Mouse (Mus musculus): ENCODE data around the gene Lpar5. TPM values are rescaled to one million over a fixed set of nuclear protein-coding genes. Genes with fewer than 3 reads are reported as not detected.
"Not testable (repeated sequence)": the region's sequence is repeated elsewhere in the genome, so short reads cannot be mapped to it uniquely, and the experiment has no call there.

Lpar5 gene
- 1 to 10 TPM in 1 of 2 experiments, under 1 TPM in 1; 0.94 to 1.6 TPM for total RNA-seq (2021)
- long read RNA-seq, experiment 1: 0 reads
- long read RNA-seq, experiment 2, partial matches to known transcripts: 0 of 1 reads
- long read RNA-seq, experiment 2, other reads (novel, unspliced or antisense): 1 of 1 reads

- no peak for DNase-seq (ENCODE audit: low spot score in 2 of 2)
Observed at GRCm38 (mm10) chr6:125067571-125067995, at the start of gene Lpar5. Lpar5 (plus strand) TSS chr6:125067920.

- not testable (repeated sequence) for DNase-seq (ENCODE audit: low spot score in 2 of 2)
Observed at GRCm38 (mm10) chr6:125030532-125030931, 37.2 kb upstream of the Lpar5 start.

GRCm38 (mm10) chr6:125031604-125032003, 36.1 kb upstream of the Lpar5 start:
- DNase-seq (ENCODE audit: low spot score in 2 of 2): no peak

- no peak for DNase-seq (ENCODE audit: low spot score in 2 of 2)
Observed at GRCm38 (mm10) chr6:125038666-125039065, 29.1 kb upstream of the Lpar5 start.

- no peak for DNase-seq (ENCODE audit: low spot score in 2 of 2)
Observed at GRCm38 (mm10) chr6:125039131-125039530, 28.6 kb upstream of the Lpar5 start.

GRCm38 (mm10) chr6:125039533-125040153, 28.1 kb upstream of the Lpar5 start, which contains the start of gene Ing4:
Ing4 (plus strand) TSS chr6:125039760.
- peak; percentile 83 to 95 for DNase-seq (ENCODE audit: low spot score in 2 of 2)

- DNase-seq (ENCODE audit: low spot score in 2 of 2): no peak
Observed at GRCm38 (mm10) chr6:125040221-125040620, 27.5 kb upstream of the Lpar5 start.

- no peak for DNase-seq (ENCODE audit: low spot score in 2 of 2)
Observed at GRCm38 (mm10) chr6:125041047-125041446, 26.7 kb upstream of the Lpar5 start.

GRCm38 (mm10) chr6:125042081-125042480, 25.6 kb upstream of the Lpar5 start:
- DNase-seq (ENCODE audit: low spot score in 2 of 2): no peak

GRCm38 (mm10) chr6:125046691-125047090, 21.0 kb upstream of the Lpar5 start:
- peak; percentile 68 to 87 for DNase-seq (ENCODE audit: low spot score in 2 of 2)

GRCm38 (mm10) chr6:125049678-125050077, 18.0 kb upstream of the Lpar5 start, which contains the start of gene Acrbp:
Acrbp (plus strand) TSS chr6:125049689.
- no peak for DNase-seq (ENCODE audit: low spot score in 2 of 2)

- no peak for DNase-seq (ENCODE audit: low spot score in 2 of 2)
Observed at GRCm38 (mm10) chr6:125051237-125051636, 16.5 kb upstream of the Lpar5 start.

- no peak for DNase-seq (ENCODE audit: low spot score in 2 of 2)
Observed at GRCm38 (mm10) chr6:125061493-125061892, 6.2 kb upstream of the Lpar5 start.

GRCm38 (mm10) chr6:125062511-125062910, 5.2 kb upstream of the Lpar5 start:
- DNase-seq (ENCODE audit: low spot score in 2 of 2): no peak

- no peak for DNase-seq (ENCODE audit: low spot score in 2 of 2)
Observed at GRCm38 (mm10) chr6:125063906-125064305, 3.8 kb upstream of the Lpar5 start.

GRCm38 (mm10) chr6:125065223-125065622, 2.5 kb upstream of the Lpar5 start:
- not testable (repeated sequence) for DNase-seq (ENCODE audit: low spot score in 2 of 2)

GRCm38 (mm10) chr6:125071170-125071895, 3.6 kb downstream of the Lpar5 start:
- no peak for DNase-seq (ENCODE audit: low spot score in 2 of 2)

GRCm38 (mm10) chr6:125071896-125072279, 4.2 kb downstream of the Lpar5 start:
- DNase-seq (ENCODE audit: low spot score in 2 of 2): peak; percentile 64 to 67

- no peak for DNase-seq (ENCODE audit: low spot score in 2 of 2)
Observed at GRCm38 (mm10) chr6:125073825-125074224, 6.1 kb downstream of the Lpar5 start.

GRCm38 (mm10) chr6:125081394-125081793, 13.7 kb downstream of the Lpar5 start:
- no peak for DNase-seq (ENCODE audit: low spot score in 2 of 2)

- peak; percentile 86 to 91 for DNase-seq (ENCODE audit: low spot score in 2 of 2)
Observed at GRCm38 (mm10) chr6:125081797-125082560, 14.3 kb downstream of the Lpar5 start.
